Mouse (Mus musculus) forebrain, embryonic 13.5 days (tissue): ENCODE data around the gene Bcl2l1. TPM values are rescaled to one million over a fixed set of nuclear protein-coding genes. Genes with fewer than 3 reads are reported as not detected.
A peak's percentile ranks its signal among the peaks of the same experiment; 100 is the strongest.

Experiments
- ATAC-seq: fragments of 200-750 bp; cut with Nextera tagmentation; 2 replicates; pipeline ENCODE4 v1.8.0; 2017
- H3K27ac ChIP-seq: fragments of 300-500 bp; sonication (generic); 2 replicates; pipeline ENCODE4 v1.5.1; 2015; ENCODE audit warnings: inconsistent platforms, mild to moderate bottlenecking, moderate library complexity
- H3K27me3 ChIP-seq: fragments of 300-500 bp; sonication (generic); 2 replicates; pipeline ENCODE4 v1.6.1; 2015; ENCODE audit warnings: mild to moderate bottlenecking, inconsistent platforms
- H3K36me3 ChIP-seq: fragments of 300-500 bp; sonication (generic); 2 replicates; pipeline ENCODE4 v1.6.1; 2015; ENCODE audit warnings: mild to moderate bottlenecking, inconsistent platforms; ENCODE audit not compliant: poor library complexity, severe bottlenecking
- H3K4me1 ChIP-seq: fragments of 300-500 bp; sonication (generic); 2 replicates; pipeline ENCODE4 v1.6.1; 2015; ENCODE audit warnings: inconsistent platforms
- H3K4me2 ChIP-seq: fragments of 300-500 bp; sonication (generic); 2 replicates; pipeline ENCODE4 v1.6.1; 2015; ENCODE audit warnings: inconsistent platforms, mild to moderate bottlenecking, moderate library complexity
- H3K4me3 ChIP-seq: fragments of 300-500 bp; sonication (generic); 2 replicates; pipeline ENCODE4 v1.5.1; 2015; ENCODE audit warnings: mild to moderate bottlenecking, inconsistent platforms
- H3K9ac ChIP-seq: fragments of 300-500 bp; sonication (generic); 2 replicates; pipeline ENCODE4 v1.6.1; 2015; ENCODE audit warnings: mild to moderate bottlenecking, inconsistent platforms
- H3K9me3 ChIP-seq: fragments of 300-500 bp; sonication (generic); replicated peaks from 2 replicates; pipeline ENCODE4 v1.6.1; 2016; ENCODE audit warnings: inconsistent platforms
- WGBS: fragments of 180-500 bp; shearing (Covaris S2); methylation state at CpG from one replicate; pipeline ENCODE4 v1.1.7; 2015; 5-methylcytosine and 5-hydroxymethylcytosine counted together
- polyA plus RNA-seq: library from polyadenylated mRNA; unstranded; fragments of >200 nt; fragmentation: Nextera tagmentation; extraction: Ambion mirVana; gene quantifications from 2 replicates; pipeline ENCODE4 v1.2.1, GENCODE M21; 2015

Gene Bcl2l1
- polyA plus RNA-seq, 1 experiment from 2014 or later = 155 TPM

DNA sequence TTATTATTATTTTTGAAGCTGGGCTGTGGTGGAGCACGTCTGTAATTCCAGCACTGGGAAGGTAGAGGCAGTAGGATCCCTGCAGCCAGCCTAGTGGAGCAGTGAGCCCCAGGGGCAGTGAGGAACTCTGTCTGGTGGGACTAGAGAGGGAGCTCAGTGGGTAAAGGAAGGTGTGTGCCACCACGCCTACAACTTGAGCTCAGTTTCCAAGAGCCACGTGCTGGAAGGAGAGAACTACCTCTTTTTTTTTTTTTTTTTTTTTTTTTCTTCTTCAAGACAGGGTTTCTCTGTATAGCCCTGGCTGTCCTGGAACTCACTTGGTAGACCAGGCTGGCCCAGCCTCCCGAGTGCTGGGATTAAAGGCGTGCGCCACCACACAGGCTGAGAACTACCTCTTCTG lies 68.2 kb downstream of the Bcl2l1 start:
- H3K27ac ChIP-seq = no peak overlapping the region
- H3K9ac ChIP-seq = no peak overlapping the region
- H3K36me3 ChIP-seq = no peaks in the 10 kb centered on the region
- no peak overlapping the region for H3K4me2 ChIP-seq
- no peak overlapping the region for H3K4me3 ChIP-seq
- no peaks in the 10 kb centered on the region for H3K27me3 ChIP-seq
- H3K9me3 ChIP-seq = no peaks in the 10 kb centered on the region
- no peak for ATAC-seq
- 71% methylated on average over 6 of the region's 6 CpGs for WGBS
- peaks cover 16% of the 10 kb centered on the region for H3K4me1 ChIP-seq

- H3K9me3 ChIP-seq = no peaks in the 10 kb centered on the region
- H3K9ac ChIP-seq = no peak overlapping the region
- no peaks in the 10 kb centered on the region for H3K36me3 ChIP-seq
- H3K4me3 ChIP-seq = no peak overlapping the region
- 0 out of 2 replicates have a peak, but pooled peaks cover 5% of the 10 kb centered on the region for H3K27me3 ChIP-seq
- no peak overlapping the region for H3K27ac ChIP-seq
- no peak for ATAC-seq
- H3K4me1 ChIP-seq = peaks cover 12% of the 10 kb centered on the region
- 77% methylated on average over 4 of the region's 4 CpGs for WGBS
- no peak overlapping the region for H3K4me2 ChIP-seq
Observed at GRCm38 (mm10) chr2:152758351-152758750, 73.2 kb downstream of the Bcl2l1 start.

GRCm38 (mm10) chr2:152757478-152757877 lies 74.0 kb downstream of the Bcl2l1 start:
- no peak overlapping the region for H3K27ac ChIP-seq
- peak; percentile 8; the same call in 1 of the 2 replicates for ATAC-seq
- H3K9me3 ChIP-seq = no peaks in the 10 kb centered on the region
- no peak overlapping the region for H3K4me2 ChIP-seq
- peaks cover 12% of the 10 kb centered on the region for H3K4me1 ChIP-seq
- no peak overlapping the region for H3K9ac ChIP-seq
- no peak overlapping the region for H3K4me3 ChIP-seq
- H3K27me3 ChIP-seq = 0 out of 2 replicates have a peak, but pooled peaks cover 5% of the 10 kb centered on the region
- 44% methylated on average over 2 of the region's 2 CpGs for WGBS
- H3K36me3 ChIP-seq = no peaks in the 10 kb centered on the region

- peaks cover 12% of the 10 kb centered on the region for H3K4me1 ChIP-seq
- no peaks in the 10 kb centered on the region for H3K9me3 ChIP-seq
- no peaks in the 10 kb centered on the region for H3K36me3 ChIP-seq
- 0 out of 2 replicates have a peak, but pooled peaks cover 5% of the 10 kb centered on the region for H3K27me3 ChIP-seq
- no peak overlapping the region for H3K4me2 ChIP-seq
- no peak overlapping the region for H3K4me3 ChIP-seq
- H3K9ac ChIP-seq = no peak overlapping the region
- no peak for ATAC-seq
- WGBS = 67% methylated on average over 17 of the region's 17 CpGs
- no peak overlapping the region for H3K27ac ChIP-seq
Observed at GRCm38 (mm10) chr2:152756474-152757393, 74.8 kb downstream of the Bcl2l1 start.

GRCm38 (mm10) chr2:152753944-152754711 lies 77.4 kb downstream of the Bcl2l1 start, which contains the start of gene Cox4i2:
Gene Cox4i2, plus strand, starts transcription at chr2:152754173.
- Histone ChIP-seq H3K4me3 (peak within 1 kb of the TSS; percentile 20), H3K36me3 (no peaks in the 10 kb centered on the region), H3K4me2 (peak within 1 kb of the TSS; percentile 54), H3K27ac (no peak within 1 kb of the TSS), H3K9me3 (no peaks in the 10 kb centered on the region), H3K27me3 (0 out of 2 replicates have a peak, but pooled peaks cover 10% of the 10 kb centered on the region), H3K9ac (peak within 1 kb of the TSS; percentile 31), H3K4me1 (peaks cover 12% of the 10 kb centered on the region)
- 1% methylated on average over 30 of the region's 30 CpGs for WGBS
- ATAC-seq = no peak; the same call in 1 of the 2 replicates

DNA sequence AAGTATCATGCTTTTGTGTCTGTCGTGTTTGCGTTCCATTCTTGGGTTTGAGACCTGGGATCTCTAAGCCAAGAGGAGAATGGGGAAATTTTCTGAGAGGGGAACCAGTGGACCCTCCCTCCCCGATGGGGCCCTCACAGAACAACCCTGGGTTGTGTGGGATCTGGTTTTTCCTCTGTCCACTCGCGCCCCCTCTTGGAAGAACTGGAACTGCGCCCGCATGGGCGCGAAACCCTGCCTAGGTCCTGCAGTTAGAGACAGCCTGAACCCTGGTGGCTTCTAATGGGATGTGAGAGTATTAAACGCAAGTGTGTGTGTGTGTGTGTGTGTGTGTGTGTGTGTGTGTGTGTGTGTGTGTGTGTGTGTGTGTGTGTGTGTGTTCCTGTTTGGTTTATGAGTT lies 89.1 kb downstream of the Bcl2l1 start:
- no peak overlapping the region for H3K4me3 ChIP-seq
- H3K36me3 ChIP-seq = no peaks in the 10 kb centered on the region
- 27% methylated on average over 10 of the region's 10 CpGs for WGBS
- ATAC-seq = peak; percentile 60
- no peak overlapping the region for H3K27ac ChIP-seq
- H3K9me3 ChIP-seq = no peaks in the 10 kb centered on the region
- peaks cover 13% of the 10 kb centered on the region for H3K27me3 ChIP-seq
- H3K4me2 ChIP-seq = no peak overlapping the region
- peaks cover 35% of the 10 kb centered on the region for H3K4me1 ChIP-seq
- H3K9ac ChIP-seq = no peak overlapping the region

DNA sequence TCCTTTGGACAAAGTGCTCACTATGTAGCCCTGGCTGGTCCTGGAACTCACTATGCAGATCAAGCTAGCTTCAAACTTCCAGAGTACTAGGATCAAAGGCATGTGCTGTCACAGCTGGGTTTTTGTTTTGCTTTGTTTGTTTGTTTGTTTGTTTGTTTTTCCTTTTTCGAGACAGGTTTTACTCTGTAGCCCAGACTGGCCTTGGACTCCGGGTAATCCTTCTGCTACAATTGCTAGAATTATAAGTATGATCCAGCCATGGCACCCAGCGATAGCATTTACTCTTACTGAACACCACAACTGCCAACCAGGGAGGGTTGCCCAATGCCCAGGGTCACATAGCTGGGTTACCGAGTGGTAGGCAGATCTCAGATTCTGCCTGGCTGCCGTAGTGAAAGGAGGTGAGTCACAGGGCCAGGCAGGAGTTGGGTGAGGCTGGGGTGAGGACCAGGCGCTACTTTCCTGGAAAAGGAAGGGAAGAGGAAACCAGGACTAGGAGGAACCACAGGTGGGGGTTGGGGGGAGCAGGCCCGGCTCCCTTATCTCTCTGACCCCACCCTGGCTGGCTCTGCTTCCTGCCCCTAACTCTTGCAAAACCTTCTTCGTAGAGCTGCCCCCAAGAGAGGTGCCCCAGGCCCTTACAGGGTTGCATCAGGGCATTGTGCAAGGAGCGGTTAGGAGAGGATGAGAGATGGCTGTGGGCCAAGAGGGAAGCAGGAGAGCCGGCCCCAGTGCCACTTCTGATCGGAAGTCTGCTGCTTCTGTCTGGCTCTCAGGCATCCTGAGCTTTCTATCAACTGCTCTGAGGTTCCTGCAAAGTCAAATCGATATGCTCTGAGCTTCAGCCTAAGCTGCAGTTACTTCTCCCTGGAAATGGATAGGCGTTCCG lies 90.1 kb downstream of the Bcl2l1 start:
- Histone ChIP-seq H3K4me3 (no peak overlapping the region), H3K36me3 (no peaks in the 10 kb centered on the region), H3K27ac (0 out of 2 replicates have a peak overlapping the region, but pooled peaks have one; percentile 21), H3K4me1 (peaks cover 45% of the 10 kb centered on the region), H3K4me2 (peak overlapping the region; percentile 20; the same call in 1 of the 2 replicates), H3K9ac (peak overlapping the region; percentile 30; the same call in 1 of the 2 replicates), H3K9me3 (no peaks in the 10 kb centered on the region), H3K27me3 (peaks cover 15% of the 10 kb centered on the region)
- ATAC-seq = peak; percentile 27; the same call in 1 of the 2 replicates
- 50% methylated on average over 14 of the region's 14 CpGs for WGBS

DNA sequence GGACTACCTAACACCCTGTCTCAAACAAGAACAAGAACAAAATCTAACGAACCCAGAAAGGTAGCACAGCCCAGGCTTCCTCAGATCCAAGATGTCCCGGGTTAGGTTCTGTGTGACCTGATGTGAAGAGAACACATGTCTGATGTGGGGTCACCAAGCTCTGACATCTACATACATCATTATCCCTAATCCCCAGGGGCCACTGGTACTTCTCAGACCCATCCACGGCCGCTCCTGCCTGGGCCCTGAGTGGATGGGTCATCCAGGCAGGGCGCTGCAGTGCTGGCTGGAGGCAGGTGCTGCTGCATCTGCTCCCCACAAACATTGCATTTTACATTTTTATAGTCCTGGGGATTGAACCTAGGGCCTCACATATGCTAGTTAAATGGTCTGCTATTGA lies 91.0 kb downstream of the Bcl2l1 start:
- Histone ChIP-seq H3K27ac (no peak overlapping the region), H3K36me3 (no peaks in the 10 kb centered on the region), H3K9ac (no peak overlapping the region), H3K4me3 (no peak overlapping the region), H3K4me2 (no peak overlapping the region), H3K9me3 (no peaks in the 10 kb centered on the region), H3K27me3 (peaks cover 15% of the 10 kb centered on the region), H3K4me1 (peaks cover 54% of the 10 kb centered on the region)
- ATAC-seq = no peak
- WGBS = 79% methylated on average over 5 of the region's 5 CpGs

DNA sequence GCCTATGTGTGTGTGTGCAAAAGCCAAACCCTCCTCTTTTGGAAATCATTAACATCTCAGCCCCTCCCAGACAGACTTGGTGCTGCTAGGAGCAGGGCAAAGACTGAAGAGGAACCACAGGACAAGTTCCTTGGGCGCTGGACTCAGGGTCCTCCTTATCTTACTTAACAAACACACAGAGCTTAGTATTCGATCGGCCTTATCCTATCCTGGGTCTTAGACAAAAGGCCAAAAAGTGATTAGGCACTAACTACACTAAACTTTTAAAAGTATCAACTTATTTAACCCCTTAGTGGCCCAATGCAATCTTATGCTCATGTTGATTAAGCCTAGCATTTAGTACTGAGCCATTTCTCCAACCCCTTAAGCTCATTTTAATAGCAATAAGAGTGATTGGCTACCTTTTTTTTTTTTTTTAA lies 91.7 kb downstream of the Bcl2l1 start:
- H3K9ac ChIP-seq = no peak overlapping the region
- 19% methylated on average over 3 of the region's 3 CpGs for WGBS
- H3K4me1 ChIP-seq = peaks cover 59% of the 10 kb centered on the region
- H3K27me3 ChIP-seq = peaks cover 15% of the 10 kb centered on the region
- no peak overlapping the region for H3K27ac ChIP-seq
- no peak overlapping the region for H3K4me3 ChIP-seq
- ATAC-seq = no peak
- no peaks in the 10 kb centered on the region for H3K36me3 ChIP-seq
- peak overlapping the region; percentile 92 for H3K4me2 ChIP-seq
- no peaks in the 10 kb centered on the region for H3K9me3 ChIP-seq

- ATAC-seq = no peak; the same call in 1 of the 2 replicates
- H3K4me1 ChIP-seq = peaks cover 65% of the 10 kb centered on the region
- H3K27me3 ChIP-seq = peaks cover 15% of the 10 kb centered on the region
- H3K4me3 ChIP-seq = peak overlapping the region; percentile 39
- peak overlapping the region; percentile 92 for H3K4me2 ChIP-seq
- WGBS = 2% methylated on average over 32 of the region's 36 CpGs
- no peaks in the 10 kb centered on the region for H3K9me3 ChIP-seq
- H3K36me3 ChIP-seq = no peaks in the 10 kb centered on the region
- H3K9ac ChIP-seq = peak overlapping the region; percentile 62
- H3K27ac ChIP-seq = no peak overlapping the region
Observed at GRCm38 (mm10) chr2:152739031-152739841, 92.3 kb downstream of the Bcl2l1 start.
